Mouse (Mus musculus) megakaryocyte, embryonic 14.5 days (primary cell): ENCODE measurements around the gene Zfp292. TPM values are rescaled to one million over a fixed set of nuclear protein-coding genes. Genes with fewer than 3 reads are reported as not detected.

Experiments
- H3K27me3 ChIP-seq: replicated peaks from 2 replicates; pipeline ENCODE3; 2012; ENCODE audit warnings: inconsistent platforms
- H3K36me3 ChIP-seq: replicated peaks from 2 replicates; pipeline ENCODE3; 2012; ENCODE audit warnings: low read length, inconsistent platforms, mixed read lengths
- H3K4me1 ChIP-seq: 2 replicates; pipeline ENCODE4 v1.6.1; 2012; ENCODE audit warnings: inconsistent platforms
- H3K4me3 ChIP-seq: replicated peaks from 2 replicates; pipeline ENCODE3; 2012; ENCODE audit warnings: moderate library complexity, mild to moderate bottlenecking, inconsistent platforms
- H3K9me3 ChIP-seq: 2 replicates; pipeline ENCODE4 v1.6.1; 2012; ENCODE audit warnings: inconsistent platforms
- FLI1 ChIP-seq: IDR thresholded peaks from 2 replicates; pipeline ENCODE4 v1.6.1; 2012; ENCODE audit warnings: low read length, inconsistent platforms, mixed read lengths
- GATA1 ChIP-seq: IDR thresholded peaks from 3 replicates; pipeline ENCODE4 v1.6.1; 2012; ENCODE audit warnings: mixed read lengths, low read length, inconsistent platforms, borderline replicate concordance
- polyA plus RNA-seq: library from polyadenylated mRNA; stranded (reverse); fragments of >175 nt; gene quantifications from 2 replicates; pipeline ENCODE4 v1.2.3, GENCODE M21; 2012; ENCODE audit warnings: low replicate concordance; ENCODE audit not compliant: insufficient read depth

Gene Zfp292
- polyA plus RNA-seq, 1 experiment = 0.18 TPM

GRCm38 (mm10) chr4:34859416-34859815 lies 23.3 kb downstream of the Zfp292 start:
- H3K4me3 ChIP-seq = peak overlapping the region; percentile 0
- no peaks in the 10 kb centered on the region for H3K27me3 ChIP-seq
- H3K4me1 ChIP-seq = peaks cover 56% of the 10 kb centered on the region
- TF ChIP-seq FLI1 (no peak), GATA1 (no peak)
- H3K9me3 ChIP-seq = peaks cover 2% of the 10 kb centered on the region; the same call in 1 of the 2 replicates
- H3K36me3 ChIP-seq = peaks cover 36% of the 10 kb centered on the region

GRCm38 (mm10) chr4:34858903-34859302 lies 23.9 kb downstream of the Zfp292 start:
- Histone ChIP-seq H3K4me1 (peaks cover 51% of the 10 kb centered on the region), H3K36me3 (peaks cover 41% of the 10 kb centered on the region)
- TF ChIP-seq GATA1 (no peak), FLI1 (no peak)

GRCm38 (mm10) chr4:34855966-34856365 lies 26.8 kb downstream of the Zfp292 start:
- no peaks in the 10 kb centered on the region for H3K27me3 ChIP-seq
- TF ChIP-seq FLI1 (no peak), GATA1 (no peak)
- H3K4me3 ChIP-seq = no peak overlapping the region
- peaks cover 53% of the 10 kb centered on the region for H3K4me1 ChIP-seq
- H3K9me3 ChIP-seq = peaks cover 11% of the 10 kb centered on the region
- H3K36me3 ChIP-seq = peaks cover 50% of the 10 kb centered on the region

More at GRCm38 (mm10) chr4:34858903-34859302, 23.9 kb downstream of the Zfp292 start:
- H3K9me3 ChIP-seq = peaks cover 7% of the 10 kb centered on the region
- H3K27me3 ChIP-seq = no peaks in the 10 kb centered on the region
- no peak overlapping the region for H3K4me3 ChIP-seq

GRCm38 (mm10) chr4:34852051-34852450 lies 30.7 kb downstream of the Zfp292 start:
- Histone ChIP-seq H3K4me3 (no peak overlapping the region), H3K27me3 (no peaks in the 10 kb centered on the region), H3K4me1 (peaks cover 36% of the 10 kb centered on the region), H3K36me3 (peaks cover 65% of the 10 kb centered on the region), H3K9me3 (peaks cover 11% of the 10 kb centered on the region)
- TF ChIP-seq GATA1 (no peak), FLI1 (no peak)

- peaks cover 11% of the 10 kb centered on the region for H3K9me3 ChIP-seq
- peaks cover 65% of the 10 kb centered on the region for H3K36me3 ChIP-seq
- no peaks in the 10 kb centered on the region for H3K27me3 ChIP-seq
- TF ChIP-seq GATA1 (no peak), FLI1 (no peak)
- no peak overlapping the region for H3K4me3 ChIP-seq
- peaks cover 44% of the 10 kb centered on the region for H3K4me1 ChIP-seq
Observed at GRCm38 (mm10) chr4:34850156-34850555, 32.6 kb downstream of the Zfp292 start.

GRCm38 (mm10) chr4:34847679-34848309 lies 35.0 kb downstream of the Zfp292 start:
- Histone ChIP-seq H3K27me3 (no peaks in the 10 kb centered on the region), H3K9me3 (no peaks in the 10 kb centered on the region), H3K4me1 (peaks cover 52% of the 10 kb centered on the region), H3K36me3 (peaks cover 47% of the 10 kb centered on the region), H3K4me3 (peak overlapping the region; percentile 40)
- TF ChIP-seq FLI1 = no peak
- no peak for TF ChIP-seq GATA1

- Histone ChIP-seq H3K27me3 (no peaks in the 10 kb centered on the region), H3K36me3 (peaks cover 37% of the 10 kb centered on the region), H3K4me3 (no peak overlapping the region), H3K9me3 (no peaks in the 10 kb centered on the region), H3K4me1 (peaks cover 44% of the 10 kb centered on the region)
- TF ChIP-seq GATA1 (no peak), FLI1 (no peak)
Observed at GRCm38 (mm10) chr4:34843839-34844238, 38.9 kb downstream of the Zfp292 start.

- Histone ChIP-seq H3K27me3 (no peaks in the 10 kb centered on the region), H3K9me3 (no peaks in the 10 kb centered on the region), H3K36me3 (peaks cover 39% of the 10 kb centered on the region), H3K4me3 (peak overlapping the region; percentile 35), H3K4me1 (peaks cover 34% of the 10 kb centered on the region)
- TF ChIP-seq GATA1 (no peak), FLI1 (no peak)
Observed at GRCm38 (mm10) chr4:34842826-34843225, 39.9 kb downstream of the Zfp292 start.

- Histone ChIP-seq H3K36me3 (peaks cover 78% of the 10 kb centered on the region), H3K4me1 (no peaks in the 10 kb centered on the region), H3K4me3 (no peak overlapping the region), H3K27me3 (no peaks in the 10 kb centered on the region), H3K9me3 (no peaks in the 10 kb centered on the region)
- no peak for TF ChIP-seq GATA1
- no peak for TF ChIP-seq FLI1
Observed at GRCm38 (mm10) chr4:34831496-34831895, 51.3 kb downstream of the Zfp292 start.

- TF ChIP-seq GATA1 (no peak), FLI1 (no peak)
- Histone ChIP-seq H3K4me1 (no peaks in the 10 kb centered on the region), H3K9me3 (no peaks in the 10 kb centered on the region), H3K36me3 (peaks cover 68% of the 10 kb centered on the region), H3K4me3 (no peak overlapping the region), H3K27me3 (no peaks in the 10 kb centered on the region)
Observed at GRCm38 (mm10) chr4:34829456-34829855, 53.3 kb downstream of the Zfp292 start.
